Mouse (Mus musculus) 3T3-L1 (cell line): Measurements from ENCODE around the gene Shmt1.
A peak's percentile ranks its signal among the peaks of the same experiment; 100 is the strongest.

Source experiments
- DNase-seq: peaks from one replicate; pipeline ENCODE4 v3.0.0-alpha.2; 2015; ENCODE audit warnings: low read depth, low spot score

Shmt1 gene

GRCm38 (mm10) chr11:60796342-60796741 lies 15.2 kb downstream of the Shmt1 start:
- no peak for DNase-seq

- no peak for DNase-seq
Observed at GRCm38 (mm10) chr11:60790472-60790871, 21.0 kb downstream of the Shmt1 start.

- no peak for DNase-seq
Observed at GRCm38 (mm10) chr11:60787595-60787994, 23.9 kb downstream of the Shmt1 start.

GRCm38 (mm10) chr11:60784179-60784922 lies 27.2 kb downstream of the Shmt1 start:
- DNase-seq: no peak

- no peak for DNase-seq
Observed at GRCm38 (mm10) chr11:60779673-60780189, 31.8 kb downstream of the Shmt1 start.

- no peak for DNase-seq
Observed at GRCm38 (mm10) chr11:60777801-60778370, 33.6 kb downstream of the Shmt1 start.

- peak; percentile 99 for DNase-seq
Observed at GRCm38 (mm10) chr11:60776829-60777740, 34.4 kb downstream of the Shmt1 start, which contains the start of the genes Top3a and Smcr8. Top3a (minus strand) TSS chr11:60777365. Smcr8 (plus strand) TSS chr11:60777524.

- no peak for DNase-seq
Observed at GRCm38 (mm10) chr11:60776107-60776828, 35.2 kb downstream of the Shmt1 start.

GRCm38 (mm10) chr11:60775578-60775977 lies 35.9 kb downstream of the Shmt1 start:
- DNase-seq: no peak

- no peak for DNase-seq
Observed at GRCm38 (mm10) chr11:60774841-60775240, 36.7 kb downstream of the Shmt1 start.

GRCm38 (mm10) chr11:60774158-60774689 lies 37.3 kb downstream of the Shmt1 start:
- no peak for DNase-seq

GRCm38 (mm10) chr11:60772161-60772560 lies 39.4 kb downstream of the Shmt1 start:
- DNase-seq: no peak

GRCm38 (mm10) chr11:60770776-60771175 lies 40.7 kb downstream of the Shmt1 start:
- no peak for DNase-seq

- no peak for DNase-seq
Observed at GRCm38 (mm10) chr11:60769322-60769721, 42.2 kb downstream of the Shmt1 start.

GRCm38 (mm10) chr11:60766969-60767368 lies 44.5 kb downstream of the Shmt1 start:
- peak; percentile 41 for DNase-seq

GRCm38 (mm10) chr11:60761681-60762080 lies 49.8 kb downstream of the Shmt1 start:
- DNase-seq: no peak

GRCm38 (mm10) chr11:60755570-60755969 lies 55.9 kb downstream of the Shmt1 start:
- DNase-seq: no peak

GRCm38 (mm10) chr11:60740321-60740720 lies 71.2 kb downstream of the Shmt1 start:
- no peak for DNase-seq
